Mouse (Mus musculus) spleen, adult 2 months (tissue): ENCODE measurements around the gene Aff3. TPM values are rescaled to one million over a fixed set of nuclear protein-coding genes. Genes with fewer than 3 reads are reported as not detected.

Experiments
- DNase-seq, 2 experiments: peaks; one replicate each; pipeline versions ENCODE4 v3.0.0 to v3.0.0-alpha.2; 2012 to 2021; ENCODE audit warnings: low spot score in 2 of 2, low read depth in 1 of 2
- H3K27ac ChIP-seq: fragments of 200-500 bp; 2 replicates; pipeline ENCODE4 v1.5.1; 2012; ENCODE audit warnings: low read length, inconsistent platforms; ENCODE audit not compliant: insufficient read depth
- H3K27me3 ChIP-seq: fragments of 200-500 bp; 2 replicates; pipeline ENCODE4 v1.6.1; 2012; ENCODE audit warnings: mild to moderate bottlenecking, moderate library complexity, low read length, inconsistent platforms; ENCODE audit not compliant: control insufficient read depth, insufficient read depth
- H3K36me3 ChIP-seq: fragments of 200-500 bp; 2 replicates; pipeline ENCODE4 v1.6.1; 2012; ENCODE audit warnings: mild to moderate bottlenecking, low read length, inconsistent platforms; ENCODE audit not compliant: control insufficient read depth, insufficient read depth
- H3K4me1 ChIP-seq: fragments of 200-500 bp; 2 replicates; pipeline ENCODE4 v1.6.1; 2011; ENCODE audit warnings: inconsistent platforms; ENCODE audit not compliant: control insufficient read depth, insufficient read depth, insufficient read length
- H3K4me3 ChIP-seq: fragments of 200-500 bp; 2 replicates; pipeline ENCODE4 v1.5.1; 2011; ENCODE audit warnings: mild to moderate bottlenecking, inconsistent platforms; ENCODE audit not compliant: insufficient read depth, insufficient read length; ENCODE audit errors: extremely low read depth
- CTCF ChIP-seq: fragments of 200-500 bp; IDR thresholded peaks from 2 replicates; pipeline ENCODE4 v1.5.1; 2011; ENCODE audit warnings: mild to moderate bottlenecking, inconsistent platforms; ENCODE audit not compliant: insufficient read depth, insufficient read length, insufficient replicate concordance; ENCODE audit errors: extremely low read depth
- POLR2A ChIP-seq: fragments of 200-500 bp; IDR thresholded peaks from 2 replicates; pipeline ENCODE4 v1.6.1; 2011; ENCODE audit warnings: low read depth, low read length, inconsistent platforms
- WGBS: fragments of 180-500 bp; shearing (Covaris S2); methylation state at CpG from one replicate; pipeline ENCODE4 v1.1.7; 2018; 5-methylcytosine and 5-hydroxymethylcytosine counted together
- polyA plus RNA-seq: library from polyadenylated mRNA; depleted of rRNA; stranded (reverse); fragments of >200 nt; gene quantifications from 2 replicates; pipeline ENCODE4 v1.2.3, GENCODE M21; 2012

Aff3 gene
- polyA plus RNA-seq, 1 experiment, result 20.2 TPM

DNA sequence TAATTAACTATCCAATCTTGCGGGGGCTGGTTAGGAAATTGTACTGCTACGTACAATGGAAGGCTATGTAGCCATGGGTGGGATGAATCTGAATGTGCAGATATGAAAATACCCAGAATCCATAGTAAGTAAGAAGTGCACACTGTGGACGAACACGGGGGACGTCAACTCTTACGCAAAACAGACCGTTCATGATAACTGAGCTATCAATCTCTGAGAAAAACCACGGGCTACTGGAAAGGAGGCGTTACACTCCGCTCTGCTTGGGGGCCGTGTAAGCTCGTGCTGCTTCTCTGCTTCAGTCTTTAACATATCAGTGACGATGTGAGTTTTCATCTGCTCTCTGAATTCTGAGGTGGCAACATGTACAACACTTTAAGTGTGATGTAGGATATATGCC is 114.2 kb downstream of the Aff3 start:
- TF ChIP-seq CTCF (no peak), POLR2A (no peak)
- no peaks in the 10 kb centered on the region for H3K4me1 ChIP-seq
- no peak for DNase-seq
- H3K4me3 ChIP-seq, result no peak overlapping the region
- H3K36me3 ChIP-seq, result no peaks in the 10 kb centered on the region
- WGBS, result 76% methylated on average over 13 of the region's 13 CpGs
- H3K27me3 ChIP-seq, result no peaks in the 10 kb centered on the region
- no peak overlapping the region for H3K27ac ChIP-seq

DNA sequence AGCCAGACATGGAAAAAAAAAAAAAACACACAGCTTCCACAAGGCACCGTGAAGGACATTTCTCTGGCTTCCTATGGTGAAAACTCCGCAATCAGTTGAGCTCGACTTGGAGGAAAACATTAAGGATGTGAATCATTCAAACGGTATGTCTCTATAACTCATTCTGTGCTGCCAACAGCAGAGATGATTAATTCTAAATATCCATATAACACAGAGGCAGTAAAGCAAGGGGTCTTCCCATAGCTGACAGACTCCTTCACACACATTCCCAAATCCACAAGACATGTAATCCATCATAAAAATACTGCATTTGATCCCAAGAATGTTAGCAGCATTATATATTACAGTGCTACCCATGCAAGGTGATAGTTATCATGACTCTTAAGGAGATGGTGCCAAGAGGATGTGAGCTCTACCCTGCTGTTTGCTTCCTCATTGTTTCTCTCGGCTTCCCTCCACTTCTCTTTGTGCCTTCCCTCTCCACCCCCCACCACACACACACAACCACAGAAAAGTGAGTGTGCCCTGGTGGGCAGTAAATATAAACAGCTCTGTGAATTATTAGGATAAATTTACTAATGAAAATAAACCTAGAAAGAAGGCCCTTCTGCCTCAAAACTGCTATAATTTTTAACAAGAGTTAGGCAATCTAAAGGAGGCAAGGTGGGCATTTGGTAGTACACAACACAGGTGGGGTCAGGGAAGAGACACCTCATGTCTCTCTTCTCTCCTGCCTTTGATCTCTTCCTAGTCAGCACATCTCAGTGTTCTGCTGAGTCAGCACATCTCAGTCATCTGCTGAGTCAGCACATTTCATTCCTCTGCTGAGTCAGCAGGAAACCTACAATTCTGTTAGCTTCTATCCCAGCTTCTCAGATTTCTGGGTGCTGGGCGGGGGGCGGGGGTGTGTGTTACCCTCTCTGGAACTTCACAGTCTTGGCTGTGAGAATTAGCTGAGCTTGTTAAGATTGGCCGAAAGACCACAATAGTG is 115.8 kb downstream of the Aff3 start:
- no peak overlapping the region for H3K27ac ChIP-seq
- TF ChIP-seq CTCF (no peak), POLR2A (no peak)
- no peaks in the 10 kb centered on the region for H3K36me3 ChIP-seq
- no peaks in the 10 kb centered on the region for H3K4me1 ChIP-seq
- no peak overlapping the region for H3K4me3 ChIP-seq
- H3K27me3 ChIP-seq, result no peaks in the 10 kb centered on the region
- no peak for DNase-seq
- WGBS, result 77% methylated on average over 8 of the region's 8 CpGs

DNA sequence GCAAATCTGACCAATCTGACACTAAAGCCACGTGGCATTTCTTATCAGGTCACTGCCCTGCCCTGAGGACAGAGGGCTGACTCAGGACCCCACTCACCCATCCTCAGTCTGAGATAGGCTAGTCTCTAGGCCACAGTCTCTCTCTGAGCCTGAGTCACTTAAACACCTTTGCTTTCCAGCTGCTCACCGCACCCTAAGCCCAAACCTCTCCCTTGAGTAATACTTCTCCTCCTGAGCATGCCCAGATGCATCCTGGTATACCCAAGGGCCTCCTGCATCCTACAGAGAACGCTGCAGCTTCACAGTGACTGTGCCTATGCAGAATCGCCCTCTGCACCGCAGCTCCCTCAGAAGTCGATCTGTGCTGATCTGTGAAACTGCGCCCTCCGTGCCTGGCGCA is 117.1 kb downstream of the Aff3 start:
- Histone ChIP-seq H3K4me1 (no peaks in the 10 kb centered on the region), H3K4me3 (no peak overlapping the region), H3K27me3 (no peaks in the 10 kb centered on the region), H3K27ac (no peak overlapping the region), H3K36me3 (no peaks in the 10 kb centered on the region)
- 82% methylated on average over 9 of the region's 9 CpGs for WGBS
- DNase-seq, result no peak
- no peak for TF ChIP-seq CTCF
- no peak for TF ChIP-seq POLR2A

DNA sequence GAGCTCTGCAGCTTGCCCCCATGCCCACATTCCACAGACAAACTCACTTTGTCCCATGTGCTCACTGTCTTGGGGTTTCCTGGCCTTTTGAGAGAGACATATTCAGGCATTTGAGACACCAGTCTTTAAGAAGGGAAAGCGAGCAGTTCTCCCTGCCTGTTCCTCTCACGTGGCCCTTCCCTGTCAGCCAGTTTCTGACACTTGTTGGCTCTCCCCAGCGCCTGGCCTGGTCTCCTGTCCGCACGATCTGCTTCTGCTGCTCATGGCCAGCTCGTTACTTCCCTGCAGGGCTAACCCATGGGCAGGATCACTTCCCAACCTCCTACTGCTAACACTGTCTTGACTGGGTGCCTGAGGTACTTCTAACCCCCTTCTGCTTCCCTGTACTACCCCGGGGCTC is 118.1 kb downstream of the Aff3 start:
- DNase-seq, result no peak
- Histone ChIP-seq H3K4me3 (no peak overlapping the region), H3K4me1 (no peaks in the 10 kb centered on the region), H3K27ac (no peak overlapping the region), H3K27me3 (no peaks in the 10 kb centered on the region), H3K36me3 (no peaks in the 10 kb centered on the region)
- TF ChIP-seq POLR2A (no peak), CTCF (no peak)
- 83% methylated on average over 7 of the region's 7 CpGs for WGBS

DNA sequence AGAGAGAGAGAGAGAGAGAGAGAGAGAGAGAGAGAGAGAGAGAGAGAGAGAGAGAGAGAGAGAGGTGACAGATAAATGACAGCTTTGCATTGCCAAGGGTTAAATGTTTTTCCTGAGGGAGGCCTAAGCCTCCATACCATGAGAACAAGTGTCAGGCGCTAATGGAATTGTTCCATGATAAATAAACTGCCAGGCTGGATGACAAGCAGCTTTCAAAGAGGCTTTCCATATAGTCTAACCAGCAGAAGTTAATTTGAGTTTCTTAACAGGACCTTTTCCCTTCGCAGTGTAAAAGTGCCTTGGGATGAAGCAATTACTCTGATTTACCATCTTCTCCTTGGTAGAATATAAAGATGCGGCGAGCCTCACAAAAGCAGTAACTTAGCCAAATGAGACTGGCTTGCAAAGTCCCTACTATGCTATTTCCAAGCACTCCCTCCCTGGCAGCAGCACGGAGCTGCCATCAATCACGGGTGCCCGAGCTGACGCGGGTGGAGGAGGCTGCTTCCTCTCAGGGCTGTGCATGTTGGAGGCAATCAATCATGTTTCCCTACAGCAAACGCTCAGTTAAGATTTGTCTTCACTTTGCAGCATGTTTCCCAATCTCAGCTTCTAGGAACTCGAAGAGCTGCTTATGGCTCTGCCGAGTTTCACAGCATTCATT is 119.3 kb downstream of the Aff3 start:
- no peak for DNase-seq
- TF ChIP-seq CTCF, result no peak
- TF ChIP-seq POLR2A, result no peak
- Histone ChIP-seq H3K27ac (no peak overlapping the region), H3K4me3 (no peak overlapping the region), H3K27me3 (no peaks in the 10 kb centered on the region), H3K36me3 (no peaks in the 10 kb centered on the region), H3K4me1 (no peaks in the 10 kb centered on the region)
- WGBS, result 52% methylated on average over 12 of the region's 12 CpGs

DNA sequence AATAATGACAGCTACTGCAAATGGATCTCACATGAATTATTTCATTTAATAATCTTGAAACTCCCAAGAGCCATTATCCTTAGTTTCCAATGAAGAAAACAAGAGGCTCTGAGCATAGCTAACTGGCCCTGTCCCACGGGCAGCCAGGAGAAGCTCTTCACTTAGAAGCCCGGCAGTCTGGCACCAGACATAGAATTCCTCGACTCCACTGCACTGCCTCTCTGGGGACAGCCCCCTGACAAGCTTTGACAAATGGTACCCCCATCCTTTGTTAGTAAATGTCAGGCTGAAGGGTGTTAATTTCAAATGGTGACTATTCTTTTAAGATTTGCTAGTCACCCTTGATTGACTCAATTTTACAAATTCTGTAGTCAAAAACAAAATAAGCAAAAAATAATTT is 120.3 kb downstream of the Aff3 start:
- H3K27ac ChIP-seq, result no peak overlapping the region
- DNase-seq, result no peak
- no peaks in the 10 kb centered on the region for H3K36me3 ChIP-seq
- TF ChIP-seq POLR2A (no peak), CTCF (no peak)
- 80% methylated on average over 3 of the region's 3 CpGs for WGBS
- no peak overlapping the region for H3K4me3 ChIP-seq
- no peaks in the 10 kb centered on the region for H3K4me1 ChIP-seq
- no peaks in the 10 kb centered on the region for H3K27me3 ChIP-seq
